Mouse (Mus musculus): ENCODE data around the gene Agk. TPM values are rescaled to one million over a fixed set of nuclear protein-coding genes. Genes with fewer than 3 reads are reported as not detected.
A peak's percentile ranks its signal among the peaks of the same experiment; 100 is the strongest.

Agk gene
- total RNA-seq, 2 experiments from 2014 or later = 18.4 TPM

GRCm38 (mm10) chr6:40403640-40404285 lies 78.8 kb downstream of the Agk start:
- intact Hi-C loops (cut with DNase I) = no loop called here
- DNase-seq = no peak

GRCm38 (mm10) chr6:40411085-40411484 lies 86.1 kb downstream of the Agk start:
- DNase-seq = no peak
- intact Hi-C loops (cut with DNase I) = no loop called here

- intact Hi-C loops (cut with DNase I) = no loop called here
- DNase-seq = no peak
These were observed 88.1 kb downstream of the Agk start for GRCm38 (mm10) chr6:40413046-40413445.

GRCm38 (mm10) chr6:40413565-40413964 lies 88.6 kb downstream of the Agk start:
- intact Hi-C loops (cut with DNase I) = no loop called here
- DNase-seq = no peak

GRCm38 (mm10) chr6:40415799-40416198 lies 90.8 kb downstream of the Agk start:
- no peak for DNase-seq
- intact Hi-C loops (cut with DNase I) = no loop called here

DNA sequence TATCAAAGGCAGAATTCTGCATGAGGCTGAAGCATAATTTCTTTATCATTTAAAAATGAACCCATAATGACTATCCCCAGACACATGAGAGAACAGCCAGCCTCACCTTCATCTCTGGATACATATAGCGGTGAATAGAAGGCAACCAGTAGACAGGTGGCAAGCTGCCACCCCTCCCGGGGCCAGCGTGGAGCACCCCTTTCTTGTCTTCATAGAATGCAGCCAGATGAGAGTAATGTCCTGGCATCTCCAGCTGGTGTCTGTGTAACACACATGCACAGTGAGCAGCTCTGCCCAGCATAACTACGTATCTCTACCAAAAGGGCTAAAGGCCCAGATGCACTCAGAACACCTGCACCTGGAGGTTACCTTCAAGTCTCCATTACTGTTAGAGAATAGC lies 93.4 kb downstream of the Agk start:
- no peak for DNase-seq
- intact Hi-C loops (cut with DNase I) = no loop called here

- intact Hi-C loops (cut with DNase I) = no loop called here
- DNase-seq = no peak
These were observed 96.1 kb downstream of the Agk start for GRCm38 (mm10) chr6:40421099-40421498.

DNA sequence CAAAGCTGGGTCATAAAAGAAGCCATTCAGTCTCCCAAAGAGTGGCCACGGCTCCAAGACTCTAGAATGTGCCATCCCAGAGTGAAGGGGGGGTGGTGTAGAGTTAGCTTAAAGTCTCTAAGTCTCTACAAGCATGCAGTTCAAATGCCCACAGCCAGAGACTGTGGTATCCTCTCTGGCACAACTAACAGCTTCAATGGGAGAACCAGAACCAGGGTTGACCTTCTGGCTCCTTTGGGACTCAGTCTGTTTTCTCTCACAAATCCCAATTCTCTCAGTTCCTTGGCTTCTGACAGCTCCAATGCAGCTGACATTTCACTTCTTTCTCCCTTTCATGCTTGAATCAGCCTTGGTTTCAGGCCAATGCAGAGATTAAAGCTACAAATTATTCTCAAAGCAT lies 98.0 kb downstream of the Agk start:
- intact Hi-C loops (cut with DNase I) = no loop called here
- DNase-seq = no peak

DNA sequence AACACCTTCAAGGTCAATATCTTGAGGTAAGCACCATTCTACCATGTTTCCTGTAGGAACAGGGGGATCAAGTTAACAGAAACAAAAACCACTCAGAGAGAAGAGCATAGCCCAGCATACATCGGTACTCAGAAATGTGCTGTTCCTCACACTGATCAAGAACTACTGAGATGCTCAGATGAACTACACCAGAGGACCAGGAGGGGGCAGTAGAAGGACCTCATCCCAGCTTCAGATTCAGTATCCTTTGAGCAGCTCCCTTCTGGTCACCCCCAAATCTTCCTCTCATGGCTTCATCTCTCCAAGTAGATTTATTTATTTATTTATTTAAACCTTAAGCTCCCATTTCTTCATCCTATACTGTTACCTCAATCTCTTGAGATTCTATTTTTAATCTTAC lies 98.8 kb downstream of the Agk start:
- intact Hi-C loops (cut with DNase I) = no loop called here
- DNase-seq = peak; percentile 8 to 38

- no peak for DNase-seq
- intact Hi-C loops (cut with DNase I) = no loop called here
These were observed 102.5 kb downstream of the Agk start for GRCm38 (mm10) chr6:40427441-40427840.

DNA sequence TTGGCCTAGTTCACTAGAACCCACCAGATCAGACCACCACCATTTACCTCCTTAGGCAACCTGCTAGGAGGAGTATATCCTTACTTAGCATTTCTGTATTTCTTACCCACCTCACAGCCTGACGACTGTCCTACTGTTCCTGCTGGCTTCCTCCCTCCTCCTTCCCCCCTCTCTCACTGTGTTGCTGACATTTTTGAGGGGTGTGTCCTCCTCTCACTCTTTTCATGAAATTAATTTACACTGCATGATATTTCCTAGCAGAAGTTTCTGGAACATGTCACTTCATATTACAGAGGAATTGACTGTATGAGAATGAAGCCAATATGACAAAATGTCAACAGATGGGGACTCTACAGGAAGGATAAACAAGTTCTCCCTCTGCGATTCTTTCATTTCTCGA lies 103.7 kb downstream of the Agk start:
- DNase-seq = no peak
- intact Hi-C loops (cut with DNase I) = no loop called here

GRCm38 (mm10) chr6:40429521-40429931 lies 104.6 kb downstream of the Agk start:
- intact Hi-C loops (cut with DNase I) = no loop called here
- DNase-seq = no peak

DNA sequence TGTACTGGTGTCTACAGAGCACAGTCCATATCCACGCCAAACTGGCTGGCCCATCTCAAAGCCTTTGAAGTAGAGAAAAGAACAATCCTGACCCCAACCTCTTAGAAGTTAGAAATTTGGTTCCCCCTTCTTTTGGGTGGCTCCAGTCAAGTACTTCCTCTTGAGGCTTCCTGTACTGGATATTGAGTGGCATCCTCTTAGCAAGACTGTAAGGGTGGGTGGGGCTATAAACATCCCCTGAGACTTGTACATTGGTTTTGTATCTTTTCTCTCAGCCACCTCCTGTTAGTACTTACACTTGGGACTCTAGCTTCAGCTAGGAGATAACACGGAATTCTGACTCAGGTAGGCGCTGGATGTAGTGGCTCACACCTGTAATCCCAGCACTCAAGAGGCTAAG lies 105.3 kb downstream of the Agk start:
- intact Hi-C loops (cut with DNase I) = no loop called here
- DNase-seq = no peak

DNA sequence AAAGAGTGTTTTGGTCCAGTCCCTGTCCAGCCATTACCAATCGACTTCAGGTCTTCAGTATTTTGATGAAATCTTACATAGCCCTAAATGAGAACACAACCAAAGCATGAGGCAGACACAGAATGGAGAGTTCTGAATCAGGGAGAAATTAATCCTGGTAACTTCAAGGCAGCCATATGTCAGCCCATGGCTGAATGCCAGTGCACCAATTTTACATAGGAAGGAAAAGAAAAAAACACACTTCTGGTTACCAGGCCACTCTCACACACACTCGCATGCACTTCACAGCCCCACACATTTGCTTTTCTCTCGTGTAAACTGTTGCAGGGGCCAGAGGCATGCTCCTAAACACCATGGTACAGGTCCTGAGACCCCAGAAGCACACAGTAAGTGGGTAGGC lies 105.9 kb downstream of the Agk start:
- intact Hi-C loops (cut with DNase I) = no loop called here
- no peak for DNase-seq

DNA sequence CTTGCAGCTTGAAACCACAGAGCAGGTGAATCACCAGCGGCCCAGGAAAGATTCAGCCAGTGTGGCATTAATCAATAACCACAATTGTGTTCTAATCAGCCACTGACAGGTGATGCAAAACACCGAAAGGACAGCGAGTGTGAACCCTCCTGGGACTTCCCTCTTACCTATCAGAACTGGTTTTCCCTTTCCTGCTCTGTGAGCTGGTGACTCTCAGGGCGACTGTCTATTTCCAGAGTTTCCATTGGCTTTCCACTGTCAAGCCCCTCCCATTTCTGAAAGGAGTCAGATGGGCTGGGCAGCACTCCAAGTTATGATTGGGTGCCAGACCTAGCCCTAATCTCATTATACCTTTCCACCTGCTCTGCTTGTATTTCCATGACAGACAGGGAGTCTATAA lies 106.4 kb downstream of the Agk start:
- no peak for DNase-seq
- intact Hi-C loops (cut with DNase I) = no loop called here

- intact Hi-C loops (cut with DNase I) = no loop called here
- no peak for DNase-seq
These were observed 106.8 kb downstream of the Agk start for GRCm38 (mm10) chr6:40431812-40432211.

- DNase-seq = no peak
- intact Hi-C loops (cut with DNase I) = no loop called here
These were observed 107.6 kb downstream of the Agk start for GRCm38 (mm10) chr6:40432346-40433275.

DNA sequence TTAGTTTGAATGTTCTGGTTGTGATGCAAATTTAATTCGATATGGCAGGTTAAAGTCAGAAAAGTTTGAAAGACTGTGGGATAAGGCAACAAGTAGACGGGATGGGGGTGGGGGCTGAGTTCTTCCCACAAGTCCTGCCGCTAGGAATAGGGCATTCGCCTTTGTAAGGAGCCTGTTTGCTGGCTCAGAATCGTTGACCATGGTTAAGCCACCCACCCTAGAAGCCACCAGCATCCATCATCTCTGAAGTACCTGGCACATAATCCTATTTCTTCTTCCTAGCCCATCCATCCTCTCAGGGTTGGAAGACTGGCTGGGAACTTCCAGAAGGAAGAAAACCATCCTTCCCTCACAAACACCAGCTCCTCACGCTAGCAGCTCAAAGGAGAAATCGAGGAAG lies 109.7 kb downstream of the Agk start:
- no peak for DNase-seq
- intact Hi-C loops (cut with DNase I) = loop anchor here (5.0 kb wide), 1 partner anchor 38 kb away; the partner anchor contains the start of gene Ssbp1

DNA sequence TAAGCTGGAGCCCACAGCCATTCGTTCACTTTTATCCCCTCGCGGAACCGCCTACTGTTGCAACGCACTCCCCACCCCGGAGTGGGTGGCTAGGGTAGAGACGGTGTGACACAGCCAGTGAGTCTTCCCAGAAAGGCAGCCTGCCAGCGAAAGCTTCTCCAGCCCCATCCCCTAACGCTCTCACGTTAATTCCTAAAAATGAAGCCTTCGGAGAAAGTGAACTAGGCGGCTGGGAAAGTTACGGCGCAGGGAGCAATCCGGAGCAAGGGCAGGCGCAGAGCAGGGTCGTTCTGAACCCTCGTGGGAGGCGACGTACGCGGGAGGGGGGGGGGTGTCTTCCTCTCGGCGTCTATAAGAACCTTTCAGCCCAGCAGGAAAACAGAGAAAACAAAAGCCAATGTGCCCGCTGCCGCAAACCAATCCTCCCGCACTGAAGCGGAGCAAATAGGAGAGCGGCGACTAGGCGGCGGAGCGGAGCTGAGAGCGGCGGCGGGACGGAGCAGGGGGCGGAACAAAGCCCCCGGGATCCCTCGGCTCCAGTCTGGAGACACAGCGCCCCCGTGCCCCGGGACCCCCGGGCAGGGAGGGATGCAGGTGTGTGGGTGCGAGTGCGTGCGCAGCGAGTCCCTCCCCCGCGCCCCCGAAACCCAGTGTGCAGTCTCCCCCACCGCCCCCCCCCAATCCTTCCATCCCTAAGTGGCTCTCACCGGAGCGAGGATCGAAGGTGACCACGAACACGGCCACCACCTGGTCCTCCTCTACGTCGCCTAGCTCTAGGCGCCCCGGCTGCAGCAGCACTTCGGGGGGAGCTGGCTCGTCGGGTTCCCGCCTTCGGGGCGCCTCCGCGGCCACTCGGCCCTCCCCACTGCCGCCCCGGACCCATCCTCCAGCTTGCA lies 110.4 kb downstream of the Agk start:
- DNase-seq = peak; percentile 29 to 39
- intact Hi-C loops (cut with DNase I) = loop anchor here (5.0 kb wide), 1 partner anchor 37 kb away; the partner anchor contains the start of gene Ssbp1

GRCm38 (mm10) chr6:40436047-40436483 lies 111.1 kb downstream of the Agk start, which contains the start of gene E330009J07Rik:
E330009J07Rik (minus strand) TSS chr6:40436135.
- peak; percentile 85 for DNase-seq
- intact Hi-C loops (cut with DNase I) = loop anchor here (5.0 kb wide), 1 partner anchor 36 kb away; the partner anchor contains the start of gene Ssbp1

Data from heart, postnatal 14 days (tissue).